Comparison of ENCODE assay signal across 22 mouse cellular contexts in genomic region chr4:3053496-3054216, GRCm38 (mm10).
A peak's percentile ranks its signal among the peaks of the same experiment; 100 is the strongest.
DNase-seq lines count a peak whose midpoint lies in the region; ATAC-seq lines count a peak whose summit lies in the region.
"Had no signal": no experiment of that assay in that cellular context is flagged by ENCODE, and none has a peak within 500 bp of the region (broad histone marks: within the 10 kb centered on the region; RNA-seq: fewer than 3 reads in every experiment).

No protein-coding gene starts in this region.

- no peak overlapping the region for H3K9ac ChIP-seq in heart, embryonic 14.5 days (ENCODE audit: low read length)
- H3K9ac ChIP-seq: heart, embryonic 13.5 days; lung, embryonic 14.5 days; midbrain, embryonic 15.5 days had no signal

- no peaks in the 10 kb centered on the region for H3K27me3 ChIP-seq in heart, embryonic 14.5 days (ENCODE audit: control insufficient read depth, insufficient read depth, low read length)
- H3K27me3 ChIP-seq: heart, embryonic 13.5 days; midbrain, embryonic 15.5 days had no signal

- no peak overlapping the region for H3K27ac ChIP-seq in heart, embryonic 14.5 days (replicated peaks in 1 of 2; ENCODE audit: control insufficient read depth in 1 of 2, insufficient read depth in 1 of 2, low read depth in 2 of 2, low read length in 2 of 2)
- H3K27ac ChIP-seq: forebrain, embryonic 10.5 days; heart, embryonic 13.5 days; limb, embryonic 10.5 days; midbrain, embryonic 15.5 days had no signal

- H3K4me2 ChIP-seq in heart, embryonic 14.5 days (ENCODE audit: low read length) = no peak overlapping the region
- H3K4me2 ChIP-seq: heart, embryonic 13.5 days; liver, embryonic 11.5 days; lung, embryonic 14.5 days; midbrain, embryonic 15.5 days had no signal

- H3K4me1 ChIP-seq in heart, embryonic 14.5 days (ENCODE audit: control insufficient read depth in 2 of 2, insufficient read depth in 2 of 2, low read length in 2 of 2) = no peaks in the 10 kb centered on the region
- H3K4me1 ChIP-seq: forebrain, embryonic 10.5 days; heart, embryonic 13.5 days; limb, embryonic 10.5 days; midbrain, embryonic 15.5 days had no signal

- peak; percentile 0 to 17 for DNase-seq in cerebellum, postnatal 4 days (ENCODE audit: low spot score in 2 of 2)
- no peak for DNase-seq in heart, adult 18-20 months
- DNase-seq in lung, postnatal 10 days = peak; percentile 0
- no peak for DNase-seq in lung, postnatal 25 days (ENCODE audit: low spot score)
- DNase-seq in thymus, postnatal 25 days = peak; percentile 0
- DNase-seq in thymus, postnatal 14 days = no peak
- DNase-seq: adrenal gland, postnatal 14 days; cerebellum, adult 11 months; cerebellum, postnatal 25 days; kidney, adult 2 months; kidney, postnatal 36 days; lung, embryonic 14.5 days; right cerebral cortex, postnatal 4 days; thymus, postnatal 4 days had no signal

- no peak for ATAC-seq in cerebellum, adult (ENCODE audit: insufficient number of reproducible peaks, low FRiP score, low TSS enrichment)
- 0 out of 2 replicates have a peak, but pooled peaks have one; percentile 5 for ATAC-seq in heart, embryonic 14.5 days (ENCODE audit: insufficient number of reproducible peaks, insufficient read depth, low FRiP score, low read depth)
- ATAC-seq: CD4-positive, CD25-positive, alpha-beta regulatory T cell, adult 4 months had no signal

- H3K36me3 ChIP-seq in heart, embryonic 14.5 days (ENCODE audit: control insufficient read depth, insufficient read depth, low read length) = no peaks in the 10 kb centered on the region
- H3K36me3 ChIP-seq: forebrain, embryonic 10.5 days; heart, embryonic 13.5 days; limb, embryonic 10.5 days; midbrain, embryonic 15.5 days had no signal

- no peak overlapping the region for H3K4me3 ChIP-seq in heart, embryonic 14.5 days (ENCODE audit: control insufficient read depth in 1 of 2, insufficient read depth in 1 of 2, low read depth in 1 of 2, low read length in 2 of 2)
- H3K4me3 ChIP-seq: forebrain, embryonic 10.5 days; heart, embryonic 13.5 days; limb, embryonic 10.5 days; midbrain, embryonic 15.5 days had no signal

- H3K9me3 ChIP-seq in heart, embryonic 14.5 days (ENCODE audit: control insufficient read depth, low read length) = peaks cover 70% of the 10 kb centered on the region

- WGBS in heart, embryonic 14.5 days = 76% methylated on average over 2 of the region's 2 CpGs

Comparison
In these comparisons a context has a peak if more than half of its experiments do, and no peak if none do; other contexts are left out.
1. DNase-seq: peak in cerebellum, postnatal 4 days (2 of 2), lung, postnatal 10 days (single experiment) and thymus, postnatal 25 days (single experiment); none in heart, adult 18-20 months (0 of 2), lung, postnatal 25 days (single experiment) and thymus, postnatal 14 days (single experiment).